Mouse (Mus musculus) megakaryocyte-erythroid progenitor cell, adult 5-6 weeks (primary cell): ENCODE measurements around the gene Clstn2. TPM values are rescaled to one million over a fixed set of nuclear protein-coding genes. Genes with fewer than 3 reads are reported as not detected.

Source experiments
- ATAC-seq: replicated peaks from 2 replicates; pipeline ENCODE4 v1.8.0; 2016; ENCODE audit warnings: mild to moderate bottlenecking, inconsistent platforms; ENCODE audit not compliant: severe bottlenecking, poor library complexity, low FRiP score, low TSS enrichment
- total RNA-seq, 2 experiments: library from RNA; stranded (forward) in 1 of 2; stranded (reverse) in 1 of 2; fragments of 200-1000, 215-1000 nt in 1 of 2; fragments of >200 nt in 1 of 2; fragmentation: Nextera tagmentation in 1 of 2; gene quantifications; 2 replicates each; pipeline ENCODE4 v1.2.3; 2014 to 2017

The Clstn2 gene
- total RNA-seq, 2 experiments from 2014 or later = not detected

DNA sequence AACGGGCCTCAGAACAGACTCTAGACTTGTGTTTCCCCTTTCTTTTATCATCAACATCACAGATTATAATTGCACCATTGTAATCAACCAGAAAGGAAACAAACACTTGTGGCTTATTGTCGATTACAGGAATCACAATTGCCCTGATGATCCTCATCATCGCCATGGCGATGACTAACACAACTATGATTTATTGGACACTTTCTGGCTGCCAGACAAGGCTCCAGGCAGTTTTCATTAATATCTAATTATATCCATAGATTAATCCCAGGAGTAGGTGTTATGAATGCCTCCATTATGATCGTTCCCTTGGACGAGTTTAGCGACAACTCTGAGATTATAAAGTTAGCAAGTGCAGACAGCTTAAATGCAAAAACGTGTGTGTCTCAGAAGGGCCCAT, 239.3 kb downstream of the Clstn2 start:
- no peak for ATAC-seq

DNA sequence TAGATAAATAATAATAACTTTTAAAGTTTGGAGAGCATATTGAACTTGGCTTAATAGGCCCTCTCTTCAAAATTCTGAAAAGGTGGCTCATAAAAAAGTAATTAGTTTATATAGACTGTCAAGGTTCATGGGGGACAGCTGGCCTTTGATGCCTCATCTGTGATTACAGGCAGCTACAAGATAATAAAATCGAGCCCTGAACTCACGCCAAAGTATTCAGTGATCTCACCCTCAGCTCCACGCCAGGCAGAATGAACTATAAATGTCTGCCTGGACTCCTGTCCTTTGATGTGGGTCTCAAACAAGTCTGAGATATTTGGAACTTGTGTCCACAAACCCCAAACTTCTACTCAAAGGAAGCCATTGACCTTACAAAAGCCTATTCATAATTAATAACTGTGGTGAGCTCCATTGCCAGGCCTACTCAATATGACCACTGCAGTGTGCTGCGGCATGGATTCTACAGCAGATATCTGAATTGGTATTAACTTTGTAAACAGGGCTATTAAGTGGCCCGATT, 244.8 kb downstream of the Clstn2 start:
- no peak for ATAC-seq

DNA sequence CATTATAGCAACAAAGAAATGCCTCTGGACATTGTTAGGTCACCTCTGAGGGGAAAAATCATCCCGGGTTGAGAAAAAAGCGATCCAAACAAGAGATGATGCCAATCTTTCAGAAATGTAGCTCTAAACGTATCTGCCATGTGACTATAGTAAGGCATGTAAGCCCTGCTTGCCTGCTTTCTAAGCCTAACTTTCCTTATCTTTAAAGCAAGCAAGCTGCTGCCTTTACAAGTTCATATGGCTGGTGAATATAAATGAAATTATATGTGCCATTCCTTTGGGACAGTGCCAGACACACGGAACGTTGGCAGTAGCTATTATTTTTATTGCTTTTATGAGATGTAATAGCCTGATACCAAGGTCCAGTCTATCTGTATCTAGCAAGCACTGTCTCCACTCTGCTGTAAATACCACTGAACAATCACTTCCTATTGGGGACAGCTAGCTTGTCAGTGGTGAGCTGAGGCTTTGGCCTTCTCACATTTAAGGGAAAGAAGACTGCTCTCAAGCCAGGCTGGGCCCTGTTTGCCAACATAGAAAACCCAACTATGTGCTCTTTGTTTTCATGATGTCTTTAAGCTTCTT, 252.9 kb downstream of the Clstn2 start:
- ATAC-seq = no peak

GRCm38 (mm10) chr9:97775770-97776169, 257.2 kb downstream of the Clstn2 start:
- no peak for ATAC-seq

DNA sequence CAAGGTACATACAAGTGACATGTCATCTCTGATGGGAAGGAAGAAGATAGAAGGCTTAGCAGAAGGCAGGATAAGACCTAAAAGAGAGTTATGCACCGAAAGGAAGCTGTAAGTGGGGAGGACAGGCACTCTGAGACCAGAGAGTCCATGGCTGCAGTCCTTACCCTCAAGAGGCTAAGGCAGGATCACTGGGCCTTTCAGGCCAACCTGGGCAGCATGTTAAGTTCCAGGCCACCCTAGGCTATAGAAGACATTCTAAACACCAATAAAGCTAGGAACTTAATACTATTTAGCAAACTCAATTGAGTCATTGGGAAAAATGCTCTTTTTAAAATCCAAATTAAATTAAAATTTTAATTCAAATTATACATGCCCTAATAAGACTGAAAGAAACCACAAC, 258.0 kb downstream of the Clstn2 start:
- ATAC-seq = no peak

DNA sequence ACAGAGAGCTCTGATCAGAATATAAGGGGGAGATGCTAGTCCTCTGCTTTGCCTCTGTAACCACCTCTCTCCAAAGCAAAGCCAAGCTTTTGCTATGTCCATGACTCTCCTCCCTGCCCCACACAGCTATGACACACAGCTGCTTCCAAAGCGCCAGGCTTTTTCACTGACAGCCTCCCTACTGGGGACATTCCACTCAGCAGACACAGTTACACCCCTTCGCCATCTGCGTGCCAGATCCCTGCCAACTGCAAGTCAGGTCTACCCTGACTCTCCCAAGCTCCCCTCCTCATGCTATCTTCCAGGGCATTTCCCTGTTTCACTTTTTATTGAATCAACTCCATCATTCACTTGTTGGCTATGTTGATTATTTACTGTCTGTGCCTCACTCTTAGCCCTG, 259.1 kb downstream of the Clstn2 start:
- no peak for ATAC-seq

- no peak for ATAC-seq
These were observed 260.6 kb downstream of the Clstn2 start for GRCm38 (mm10) chr9:97772431-97772830.

GRCm38 (mm10) chr9:97769331-97769730, 263.6 kb downstream of the Clstn2 start:
- no peak for ATAC-seq

GRCm38 (mm10) chr9:97765251-97765767, 267.7 kb downstream of the Clstn2 start:
- no peak for ATAC-seq

GRCm38 (mm10) chr9:97763048-97763447, 269.9 kb downstream of the Clstn2 start:
- no peak for ATAC-seq

GRCm38 (mm10) chr9:97755599-97756270, 277.2 kb downstream of the Clstn2 start:
- ATAC-seq = no peak

GRCm38 (mm10) chr9:97753715-97754114, 279.3 kb downstream of the Clstn2 start:
- no peak for ATAC-seq

DNA sequence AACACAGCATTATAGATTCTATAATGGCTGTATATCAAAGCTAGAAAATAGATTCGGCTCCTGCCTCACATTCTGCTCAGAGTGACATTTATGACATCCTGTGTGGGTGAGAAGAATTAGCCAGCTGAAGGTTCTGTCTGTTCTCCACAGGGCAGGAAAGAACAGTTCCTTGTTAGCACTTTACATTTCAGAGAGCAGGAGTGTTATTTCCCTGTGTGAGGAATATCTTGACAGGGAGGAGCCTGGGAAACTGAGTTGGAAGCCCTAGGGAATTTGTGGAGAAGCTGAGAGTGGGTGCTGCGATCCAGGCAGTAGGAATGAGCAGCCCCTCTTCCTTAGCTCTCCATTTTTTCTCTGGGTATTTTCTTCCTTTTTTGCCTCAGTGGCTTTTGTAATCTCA, 286.4 kb downstream of the Clstn2 start:
- no peak for ATAC-seq

DNA sequence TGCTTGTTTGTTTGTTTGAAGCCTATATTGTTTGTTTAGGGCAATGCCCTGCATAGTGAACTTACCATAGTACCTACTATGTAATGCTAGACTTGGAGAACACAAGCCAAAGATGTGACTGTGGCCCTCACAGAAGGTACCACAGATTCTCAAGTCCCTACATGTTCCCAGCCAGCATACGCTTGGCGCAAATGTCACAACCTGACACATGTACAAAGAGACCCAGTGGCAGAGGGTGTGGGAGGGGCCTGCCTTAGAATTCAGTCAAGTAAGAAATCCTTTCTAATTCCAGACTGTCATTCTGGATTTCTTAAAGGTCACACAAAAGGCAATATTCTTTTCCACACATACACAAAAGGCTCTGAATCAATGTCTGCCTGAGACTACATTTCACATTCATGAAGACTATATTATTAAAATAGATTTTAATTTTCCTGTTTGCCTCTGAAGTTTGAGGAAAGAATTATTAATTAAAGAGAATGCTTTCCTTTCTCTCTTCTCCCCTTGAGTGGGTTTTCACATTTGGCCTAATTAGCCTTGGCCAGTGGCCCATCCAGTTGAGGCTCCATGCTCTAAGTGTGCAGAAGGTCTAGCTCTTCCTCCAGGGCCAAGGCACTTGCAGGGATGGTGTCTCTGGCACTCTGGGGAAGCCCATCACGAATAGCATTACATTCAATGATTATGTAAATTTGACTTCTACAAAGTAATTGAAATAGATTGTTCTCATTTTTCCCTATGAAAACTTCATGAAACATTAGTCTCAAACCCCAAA, 305.1 kb downstream of the Clstn2 start:
- ATAC-seq = no peak

GRCm38 (mm10) chr9:97717728-97718127, 315.3 kb downstream of the Clstn2 start:
- ATAC-seq = no peak

- ATAC-seq = no peak
These were observed 316.0 kb downstream of the Clstn2 start for GRCm38 (mm10) chr9:97717005-97717404.

DNA sequence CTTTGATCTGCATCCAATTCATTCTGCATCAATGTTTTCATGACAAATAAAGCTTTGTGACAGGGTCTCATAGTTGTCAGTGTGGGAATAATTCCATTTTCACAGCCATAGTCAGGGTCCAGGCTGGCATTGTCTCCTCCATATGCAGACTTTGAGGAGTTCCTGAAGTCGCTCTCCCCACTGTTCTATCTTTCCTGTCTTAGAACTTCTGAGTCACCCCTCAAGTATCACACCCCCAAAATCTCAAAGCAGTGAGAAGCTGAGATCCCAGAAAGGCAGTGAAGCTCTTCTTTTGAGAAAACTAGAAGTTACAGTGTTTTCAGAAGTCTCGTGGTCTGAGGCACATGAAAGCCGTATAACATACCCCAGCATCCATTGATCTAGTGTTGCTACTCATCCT, 320.1 kb downstream of the Clstn2 start:
- no peak for ATAC-seq

- no peak for ATAC-seq
These were observed 329.0 kb downstream of the Clstn2 start for GRCm38 (mm10) chr9:97703901-97704503.

DNA sequence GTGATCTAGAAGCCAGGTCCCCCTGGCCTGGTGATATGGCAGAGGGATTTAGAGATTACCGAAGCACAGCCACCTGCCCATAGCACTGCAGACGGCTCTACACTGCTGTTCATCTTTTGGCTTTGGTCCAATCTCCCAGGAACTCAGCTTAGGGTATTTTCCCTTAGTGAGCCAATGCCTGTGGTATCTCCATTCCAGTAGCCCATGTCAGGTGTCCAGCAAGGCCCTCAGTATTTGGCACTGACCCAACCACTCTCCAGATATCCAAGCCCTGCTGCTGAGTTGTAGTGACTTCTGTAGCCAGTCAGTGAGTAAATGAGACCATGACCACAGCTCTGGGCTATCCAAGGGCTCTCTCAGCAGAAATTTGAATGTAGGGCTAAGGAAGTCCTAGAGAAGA, 330.0 kb downstream of the Clstn2 start:
- ATAC-seq = no peak

DNA sequence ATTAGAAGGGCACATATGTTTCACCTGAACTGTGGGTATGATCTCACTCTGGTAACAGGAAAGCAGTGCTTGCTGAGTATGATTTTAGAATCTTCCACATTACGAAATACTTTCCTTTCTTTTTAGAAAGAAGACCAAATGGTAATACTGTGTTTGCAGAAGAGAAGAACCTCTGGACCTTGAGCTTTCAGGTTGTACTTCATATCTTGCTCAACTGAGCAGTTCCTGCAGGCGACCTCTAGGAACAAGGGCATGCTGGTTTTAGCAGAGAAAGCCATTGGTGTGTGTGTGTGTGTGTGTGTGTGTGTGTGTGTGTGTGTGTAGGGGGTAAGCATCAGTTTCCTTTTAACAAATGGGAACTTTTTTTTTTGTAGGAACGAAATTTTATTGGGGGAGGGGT, 333.0 kb downstream of the Clstn2 start:
- no peak for ATAC-seq
